Mouse (Mus musculus): ENCODE measurements around the gene Mlx.
A peak's percentile ranks its signal among the peaks of the same experiment; 100 is the strongest.

Gene Mlx

DNA sequence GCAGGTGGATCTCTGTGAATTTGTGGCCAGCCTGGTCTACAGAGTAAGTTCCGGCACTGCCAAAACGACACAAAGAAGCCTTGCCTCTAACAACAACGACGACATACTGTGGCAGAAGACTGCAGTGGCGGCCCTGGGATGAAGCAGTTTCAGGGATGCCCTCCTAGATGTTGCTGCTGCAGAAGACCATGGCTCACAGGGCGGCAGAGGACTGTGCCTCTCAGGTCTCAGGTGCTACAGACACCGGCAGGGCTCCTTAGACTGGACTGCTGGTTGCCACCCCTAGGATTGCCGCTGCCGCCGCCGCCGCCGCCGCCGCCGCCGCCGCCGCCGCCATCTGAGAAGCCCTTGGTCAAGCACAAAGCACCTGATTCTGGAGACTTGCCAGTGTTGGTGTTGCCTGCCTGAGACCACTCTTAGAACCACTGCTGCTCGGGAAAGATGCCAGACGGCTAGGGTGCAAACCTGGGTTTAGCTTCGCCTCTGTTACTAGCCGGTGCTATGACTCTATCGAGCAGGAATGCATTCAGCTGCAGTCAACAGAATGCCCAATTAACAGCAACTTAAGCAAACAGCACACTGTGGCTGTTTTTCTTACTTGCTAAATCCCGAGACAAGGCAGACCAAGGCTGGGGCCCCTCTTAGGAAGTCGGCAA is 53.2 kb downstream of the Mlx start:
- DNase-seq, result peak; percentile 49 to 65

GRCm38 (mm10) chr11:101141088-101141487 is 54.0 kb downstream of the Mlx start:
- no peak for DNase-seq

Data from cerebellum, postnatal 10 days (tissue).